Mouse (Mus musculus) adrenal gland, postnatal 36 days (tissue): ENCODE measurements around the gene Traf2. TPM values are rescaled to one million over a fixed set of nuclear protein-coding genes. Genes with fewer than 3 reads are reported as not detected.
"Not testable (repeated sequence)": the region's sequence is repeated elsewhere in the genome, so short reads cannot be mapped to it uniquely, and the experiment has no call there.

Experiments
- DNase-seq, 2 experiments: peaks; one replicate each; pipeline ENCODE4 v3.0.0; 2021; ENCODE audit warnings: mixed read lengths in 1 of 2
- total RNA-seq, 2 experiments: library from RNA; stranded (reverse); gene quantifications; 2 replicates each; pipeline ENCODE4 v1.2.3; 2021

Gene Traf2
- total RNA-seq, 2 experiments from 2014 or later, result 22.3 to 26.2 TPM

GRCm38 (mm10) chr2:25576028-25576850 lies 29.5 kb upstream of the Traf2 start:
- no peak for DNase-seq

GRCm38 (mm10) chr2:25575432-25576027 lies 28.8 kb upstream of the Traf2 start:
- DNase-seq, result peak; percentile 57 to 69

- peak; percentile 97 for DNase-seq
These were observed 28.1 kb upstream of the Traf2 start, which contains the start of the genes Mamdc4 and Phpt1 for GRCm38 (mm10) chr2:25574579-25575431. Gene Mamdc4, minus strand, starts transcription at chr2:25574845. Gene Phpt1, minus strand, starts transcription at chr2:25575224.

GRCm38 (mm10) chr2:25574136-25574535 lies 27.4 kb upstream of the Traf2 start:
- no peak for DNase-seq

- no peak for DNase-seq
These were observed 26.3 kb upstream of the Traf2 start for GRCm38 (mm10) chr2:25573068-25573467.

- no peak for DNase-seq
These were observed 24.5 kb upstream of the Traf2 start for GRCm38 (mm10) chr2:25571221-25571620.

- DNase-seq, result no peak
These were observed 22.6 kb upstream of the Traf2 start for GRCm38 (mm10) chr2:25569323-25569722.

GRCm38 (mm10) chr2:25568473-25569019 lies 21.8 kb upstream of the Traf2 start:
- no peak for DNase-seq

- DNase-seq, result no peak
These were observed 19.8 kb upstream of the Traf2 start for GRCm38 (mm10) chr2:25566558-25566957.

- DNase-seq, result no peak
These were observed 19.0 kb upstream of the Traf2 start for GRCm38 (mm10) chr2:25565741-25566140.

- no peak for DNase-seq
These were observed 15.2 kb upstream of the Traf2 start for GRCm38 (mm10) chr2:25561946-25562345.

- no peak for DNase-seq
These were observed 13.8 kb upstream of the Traf2 start for GRCm38 (mm10) chr2:25560551-25560950.

- DNase-seq, result no peak
These were observed 12.0 kb upstream of the Traf2 start for GRCm38 (mm10) chr2:25558774-25559173.

- DNase-seq, result no peak
These were observed 11.2 kb upstream of the Traf2 start for GRCm38 (mm10) chr2:25557964-25558360.

GRCm38 (mm10) chr2:25557221-25557963 lies 10.7 kb upstream of the Traf2 start, which contains the start of gene Edf1:
Gene Edf1, plus strand, starts transcription at chr2:25557847.
- peak; percentile 98 to 99 for DNase-seq

- no peak for DNase-seq
These were observed 9.6 kb upstream of the Traf2 start for GRCm38 (mm10) chr2:25556296-25556695.

- not testable (repeated sequence) for DNase-seq
These were observed 8.7 kb upstream of the Traf2 start for GRCm38 (mm10) chr2:25555479-25555878.

GRCm38 (mm10) chr2:25553171-25553786 lies 6.5 kb upstream of the Traf2 start:
- not testable (repeated sequence) for DNase-seq

GRCm38 (mm10) chr2:25551186-25551585 lies 4.4 kb upstream of the Traf2 start:
- DNase-seq, result peak; percentile 66 to 69

GRCm38 (mm10) chr2:25549021-25549991 lies 2.6 kb upstream of the Traf2 start:
- DNase-seq, result no peak
